In the genomic region with DNA sequence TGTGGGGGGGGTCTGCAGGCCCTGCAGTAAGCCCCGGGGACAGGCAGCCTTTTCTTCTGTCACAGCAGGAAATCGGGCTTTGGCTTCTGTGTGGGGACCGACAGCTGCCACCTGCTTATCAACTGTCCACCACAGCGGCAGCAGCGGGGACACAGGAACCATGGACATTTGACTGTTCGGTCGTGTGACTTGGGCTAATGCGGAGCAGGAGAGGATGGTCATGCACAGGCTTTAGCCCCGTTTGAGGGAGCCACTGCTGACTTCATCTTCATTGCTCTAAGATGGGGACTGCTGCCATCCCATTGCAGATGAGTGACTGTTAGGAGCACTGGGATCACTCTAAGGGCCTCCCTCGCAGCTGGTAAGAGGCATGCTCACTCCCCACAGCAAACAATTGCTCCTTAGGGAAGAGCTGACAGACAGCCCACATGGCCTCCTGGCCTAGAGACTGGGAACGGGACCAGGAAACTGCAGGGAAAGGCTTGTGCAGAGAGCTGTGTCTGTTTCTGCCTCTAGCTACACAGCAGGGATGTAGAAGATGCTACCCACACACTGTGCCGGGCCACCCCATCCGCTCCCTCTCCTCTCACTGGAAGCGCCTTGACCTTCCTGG, we compare ENCODE assay signal across 8 mouse cellular contexts.
DNase-seq lines count a peak whose midpoint lies in the region; ATAC-seq and TF ChIP-seq lines count a peak whose summit lies in the region.

No protein-coding gene starts in this region.

- no peak overlapping the region for H3K4me2 ChIP-seq in embryonic facial prominence, embryonic 14.5 days (ENCODE audit: low read depth, low read length)
- no peak overlapping the region for H3K4me2 ChIP-seq in lung, postnatal 0 days (replicated peaks; ENCODE audit: low read depth, low read length)

- peak; percentile 38 for DNase-seq in gastrocnemius, adult 2 months
- DNase-seq in gastrocnemius, adult 18-20 months (ENCODE audit: low spot score): no peak
- DNase-seq in MN1 (ENCODE audit: low spot score): peak; percentile 58
- DNase-seq in embryonic facial prominence, embryonic 14.5 days (ENCODE audit: low spot score): peak; percentile 59
- DNase-seq in layer of hippocampus, adult 18-20 months (ENCODE audit: low spot score in 2 of 2): peak; percentile 54 to 73
- peak; percentile 61 for DNase-seq in retina, embryonic 14.5 days (ENCODE audit: low spot score)
- DNase-seq in lung, postnatal 0 days (ENCODE audit: low spot score): no peak
- no peak for DNase-seq in thymus, postnatal 10 days (ENCODE audit: low spot score in 2 of 2)

- H3K9me3 ChIP-seq in embryonic facial prominence, embryonic 14.5 days (ENCODE audit: control insufficient read depth, low read length): no peaks in the 10 kb centered on the region
- no peaks in the 10 kb centered on the region for H3K9me3 ChIP-seq in lung, postnatal 0 days (ENCODE audit: low read length)

- no peaks in the 10 kb centered on the region for H3K27me3 ChIP-seq in embryonic facial prominence, embryonic 14.5 days (replicated peaks; ENCODE audit: control insufficient read depth, insufficient read depth, low read length)
- no peaks in the 10 kb centered on the region for H3K27me3 ChIP-seq in lung, postnatal 0 days (replicated peaks; ENCODE audit: insufficient read depth, low read length)

- H3K4me1 ChIP-seq in embryonic facial prominence, embryonic 14.5 days (ENCODE audit: control insufficient read depth, insufficient read depth, low read length): peaks cover 5% of the 10 kb centered on the region; the same call in 1 of the 2 replicates
- H3K4me1 ChIP-seq in lung, postnatal 0 days (ENCODE audit: insufficient read depth, low read depth, low read length): no peaks in the 10 kb centered on the region

- TF ChIP-seq CTCF in gastrocnemius, adult 2 months (IDR thresholded peaks at IDR 0.05): no peak
- TF ChIP-seq CTCF in lung, postnatal 0 days (IDR thresholded peaks at IDR 0.05): no peak

- no peaks in the 10 kb centered on the region for H3K36me3 ChIP-seq in embryonic facial prominence, embryonic 14.5 days (ENCODE audit: control insufficient read depth, insufficient read depth, low read length)
- no peaks in the 10 kb centered on the region for H3K36me3 ChIP-seq in lung, postnatal 0 days (ENCODE audit: insufficient read depth, low read length)

- peak; percentile 69 for ATAC-seq in embryonic facial prominence, embryonic 14.5 days (ENCODE audit: low read depth)
- ATAC-seq in lung, postnatal 0 days: no peak

- no peak overlapping the region for H3K9ac ChIP-seq in embryonic facial prominence, embryonic 14.5 days (ENCODE audit: low read depth, low read length)
- H3K9ac ChIP-seq in lung, postnatal 0 days (replicated peaks; ENCODE audit: low read depth): no peak overlapping the region

- H3K27ac ChIP-seq in gastrocnemius, adult 2 months: no peak overlapping the region
- no peak overlapping the region for H3K27ac ChIP-seq in embryonic facial prominence, embryonic 14.5 days (replicated peaks; ENCODE audit: low read depth, low read length)
- H3K27ac ChIP-seq in lung, postnatal 0 days (ENCODE audit: low read length): no peak overlapping the region

- no peak for TF ChIP-seq EP300 in lung, postnatal 0 days (IDR thresholded peaks at IDR 0.05)

- intact Hi-C loops in gastrocnemius, adult 2 months (cut with DNase I): no loop called here

- 22% methylated on average over 12 of the region's 14 CpGs for WGBS in embryonic facial prominence, embryonic 14.5 days
- 51% methylated on average over 14 of the region's 14 CpGs for WGBS in lung, postnatal 0 days

- peak overlapping the region; percentile 20 for H3K4me3 ChIP-seq in gastrocnemius, adult 2 months
- no peak overlapping the region for H3K4me3 ChIP-seq in embryonic facial prominence, embryonic 14.5 days (ENCODE audit: low read depth, low read length)
- H3K4me3 ChIP-seq in lung, postnatal 0 days (ENCODE audit: low read depth, low read length): no peak overlapping the region

Comparison
In these comparisons a context has a peak if more than half of its experiments do, and no peak if none do; other contexts are left out.
1. DNase-seq: peak in gastrocnemius, adult 2 months (single experiment), MN1 (single experiment), embryonic facial prominence, embryonic 14.5 days (single experiment), layer of hippocampus, adult 18-20 months (2 of 2) and retina, embryonic 14.5 days (single experiment); none in gastrocnemius, adult 18-20 months (single experiment), lung, postnatal 0 days (single experiment) and thymus, postnatal 10 days (0 of 2).